Mouse (Mus musculus) Muller cell, postnatal 12 days (primary cell): ENCODE data around the gene Atp8b3.
A peak's percentile ranks its signal among the peaks of the same experiment; 100 is the strongest.

ENCODE experiments used
- DNase-seq: peaks from one replicate; pipeline ENCODE4 v3.0.0-alpha.2; 2015; ENCODE audit errors: inconsistent ontology term

Atp8b3 gene

GRCm38 (mm10) chr10:80568876-80569275, 30.0 kb upstream of the Atp8b3 start:
- DNase-seq: no peak

GRCm38 (mm10) chr10:80566375-80567092, 27.6 kb upstream of the Atp8b3 start:
- peak; percentile 68 for DNase-seq

- DNase-seq: peak; percentile 97
These were observed 22.4 kb upstream of the Atp8b3 start, which contains the start of gene Rexo1 for GRCm38 (mm10) chr10:80561116-80561944. TSS of gene Rexo1 (minus strand) at chr10:80561560.

- DNase-seq: no peak
These were observed 21.7 kb upstream of the Atp8b3 start for GRCm38 (mm10) chr10:80560621-80561020.

- DNase-seq: no peak
These were observed 20.5 kb upstream of the Atp8b3 start for GRCm38 (mm10) chr10:80559431-80559830.

GRCm38 (mm10) chr10:80557346-80557965, 18.5 kb upstream of the Atp8b3 start:
- DNase-seq: peak; percentile 60

GRCm38 (mm10) chr10:80553997-80554396, 15.1 kb upstream of the Atp8b3 start:
- DNase-seq: no peak

- DNase-seq: no peak
These were observed 14.7 kb upstream of the Atp8b3 start for GRCm38 (mm10) chr10:80553575-80553974.

- no peak for DNase-seq
These were observed 13.4 kb upstream of the Atp8b3 start for GRCm38 (mm10) chr10:80552364-80552763.

- no peak for DNase-seq
These were observed 10.4 kb upstream of the Atp8b3 start for GRCm38 (mm10) chr10:80549279-80549678.

GRCm38 (mm10) chr10:80548428-80549006, 9.6 kb upstream of the Atp8b3 start:
- DNase-seq: peak; percentile 80

- DNase-seq: no peak
These were observed 8.6 kb upstream of the Atp8b3 start for GRCm38 (mm10) chr10:80547539-80547938.

GRCm38 (mm10) chr10:80546945-80547344, 8.0 kb upstream of the Atp8b3 start:
- DNase-seq: no peak

- no peak for DNase-seq
These were observed 6.7 kb upstream of the Atp8b3 start for GRCm38 (mm10) chr10:80545590-80545989.

GRCm38 (mm10) chr10:80543873-80544272, 4.9 kb upstream of the Atp8b3 start:
- no peak for DNase-seq

- DNase-seq: no peak
These were observed 569 bp upstream of the Atp8b3 start for GRCm38 (mm10) chr10:80539493-80539892.

- DNase-seq: peak; percentile 61
These were observed 744 bp downstream of the Atp8b3 start for GRCm38 (mm10) chr10:80538180-80538579.

- DNase-seq: no peak
These were observed 3.2 kb downstream of the Atp8b3 start for GRCm38 (mm10) chr10:80535711-80536110.

- DNase-seq: no peak
These were observed 3.9 kb downstream of the Atp8b3 start for GRCm38 (mm10) chr10:80535071-80535470.

- DNase-seq: no peak
These were observed 5.2 kb downstream of the Atp8b3 start for GRCm38 (mm10) chr10:80533704-80534103.

- DNase-seq: no peak
These were observed 6.1 kb downstream of the Atp8b3 start for GRCm38 (mm10) chr10:80532783-80533182.

- no peak for DNase-seq
These were observed 12.8 kb downstream of the Atp8b3 start for GRCm38 (mm10) chr10:80526172-80526571.
